Mouse (Mus musculus) MEL (cell line): ENCODE measurements at regions not wholly inside any gene's neighbourhood (a gene's known extent, or its start where the extent isn't known, plus 50 kb on each side); places are given as distances from the start of the nearest gene placed in this dataset.

Experiments used
- DNase-seq: peaks from one replicate; pipeline ENCODE4 v3.0.0; 2011; ENCODE audit warnings: low read depth, low spot score
- H3K27ac ChIP-seq: 2 replicates; pipeline ENCODE4 v1.5.1; 2012; ENCODE audit warnings: low read depth, mild to moderate bottlenecking, control low read depth, low read length, moderate library complexity; ENCODE audit not compliant: control insufficient read depth
- H3K27me3 ChIP-seq, 2 experiments: fragments of 150-350 bp in 1 of 2; sonication (generic) in 1 of 2; 2 replicates each; pipeline ENCODE4 v1.6.1; 2012; ENCODE audit warnings: low read length in 2 of 2, mild to moderate bottlenecking in 2 of 2, improper control_type of control experiment in 1 of 2, moderate library complexity in 1 of 2; ENCODE audit not compliant: insufficient read depth in 2 of 2, control insufficient read depth in 1 of 2
- H3K36me3 ChIP-seq, 2 experiments: 2 replicates each; pipeline ENCODE4 v1.6.1; 2012 to 2014; ENCODE audit warnings: low read length in 2 of 2, improper control_type of control experiment in 1 of 2, inconsistent platforms in 1 of 2, mild to moderate bottlenecking in 1 of 2; ENCODE audit not compliant: insufficient read depth in 2 of 2, control insufficient read depth in 1 of 2
- H3K4me1 ChIP-seq, 2 experiments: fragments of 150-350 bp in 1 of 2; sonication (generic) in 1 of 2; 2 replicates each; pipeline ENCODE4 v1.6.1; 2012; ENCODE audit warnings: low read length in 2 of 2, improper control_type of control experiment in 1 of 2, mild to moderate bottlenecking in 1 of 2; ENCODE audit not compliant: insufficient read depth in 2 of 2, control insufficient read depth in 1 of 2
- H3K4me3 ChIP-seq, 2 experiments: fragments of 150-350 bp in 1 of 2; sonication (generic) in 1 of 2; 2 replicates each; pipeline ENCODE4 v1.5.1; 2012; ENCODE audit warnings: low read depth in 2 of 2, low read length in 2 of 2, mild to moderate bottlenecking in 2 of 2, moderate library complexity in 2 of 2, control low read depth in 1 of 2, improper control_type of control experiment in 1 of 2; ENCODE audit not compliant: control insufficient read depth in 1 of 2, insufficient read depth in 1 of 2
- H3K79me2 ChIP-seq: 2 replicates; pipeline ENCODE4 v1.6.1; 2012; ENCODE audit warnings: mild to moderate bottlenecking, low read length, moderate library complexity; ENCODE audit not compliant: control insufficient read depth, poor library complexity, insufficient read depth
- H3K9ac ChIP-seq: 2 replicates; pipeline ENCODE4 v1.6.1; 2012; ENCODE audit warnings: low read depth, mild to moderate bottlenecking, control low read depth, low read length, moderate library complexity; ENCODE audit not compliant: control insufficient read depth, poor library complexity, severe bottlenecking
- H3K9me3 ChIP-seq: fragments of 150-350 bp; sonication (generic); replicated peaks from 2 replicates; pipeline ENCODE4 v1.6.1; 2012; ENCODE audit warnings: mild to moderate bottlenecking, low read length, improper control_type of control experiment, moderate library complexity; ENCODE audit not compliant: insufficient read depth
- BHLHE40 ChIP-seq: IDR thresholded peaks from 2 replicates; pipeline ENCODE4 v1.6.1; 2012; ENCODE audit warnings: low read depth, mild to moderate bottlenecking, inconsistent platforms, low read length, improper control_type of control experiment, borderline replicate concordance
- CHD2 ChIP-seq: IDR thresholded peaks from 2 replicates; pipeline ENCODE4 v1.6.1; 2011; ENCODE audit warnings: low read length, improper control_type of control experiment
- CTCF ChIP-seq, 3 experiments: IDR thresholded peaks in 2 of 3; conservative IDR thresholded peaks in 1 of 3; 2 replicates each; pipeline ENCODE4 v1.5.1; 2011 to 2012; ENCODE audit warnings: low read length in 3 of 3, low read depth in 2 of 3, mild to moderate bottlenecking in 2 of 3, improper control_type of control experiment in 1 of 3, inconsistent platforms in 1 of 3, mixed read lengths in 1 of 3, moderate library complexity in 1 of 3; ENCODE audit not compliant: control insufficient read depth in 1 of 3, insufficient read depth in 1 of 3, poor library complexity in 1 of 3, severe bottlenecking in 1 of 3
- ELF1 ChIP-seq: IDR thresholded peaks from 2 replicates; pipeline ENCODE4 v1.6.1; 2014; ENCODE audit warnings: low read depth, mild to moderate bottlenecking, inconsistent platforms, low read length, improper control_type of control experiment, moderate library complexity
- EP300 ChIP-seq, 2 experiments: IDR thresholded peaks; 2 replicates each; pipeline ENCODE4 v1.6.1; 2011; ENCODE audit warnings: improper control_type of control experiment in 2 of 2, low read length in 2 of 2, low read depth in 1 of 2, mild to moderate bottlenecking in 1 of 2
- ETS1 ChIP-seq: IDR thresholded peaks from 2 replicates; pipeline ENCODE4 v1.6.1; 2012; ENCODE audit warnings: low read depth, mild to moderate bottlenecking, inconsistent platforms, low read length, improper control_type of control experiment, moderate library complexity
- GATA1 ChIP-seq: IDR thresholded peaks from 2 replicates; pipeline ENCODE4 v1.6.1; 2011; ENCODE audit warnings: low read depth, low read length, improper control_type of control experiment
- KAT2A ChIP-seq: conservative IDR thresholded peaks from 2 replicates; pipeline ENCODE4 v1.6.1; 2012; ENCODE audit warnings: low read depth, low read length, improper control_type of control experiment, inconsistent platforms
- MAX ChIP-seq: IDR thresholded peaks from 2 replicates; pipeline ENCODE4 v1.6.1; 2011; ENCODE audit warnings: low read length, improper control_type of control experiment
- MEF2A ChIP-seq: IDR thresholded peaks from 2 replicates; pipeline ENCODE4 v1.6.1; 2014; ENCODE audit warnings: low read depth, mild to moderate bottlenecking, inconsistent platforms, low read length, improper control_type of control experiment; ENCODE audit not compliant: poor library complexity, insufficient replicate concordance, severe bottlenecking; ENCODE audit errors: extremely low read depth
- MYC ChIP-seq: IDR thresholded peaks from 2 replicates; pipeline ENCODE4 v1.6.1; 2011; ENCODE audit warnings: low read depth, mild to moderate bottlenecking, low read length, improper control_type of control experiment, moderate library complexity
- NELFE ChIP-seq: IDR thresholded peaks from 2 replicates; pipeline ENCODE4 v1.6.1; 2011; ENCODE audit warnings: low read depth, low read length, improper control_type of control experiment
- POLR2A ChIP-seq, 2 experiments: IDR thresholded peaks; 2 replicates each; pipeline ENCODE4 v1.6.1; 2011 to 2012; ENCODE audit warnings: low read length in 2 of 2, mild to moderate bottlenecking in 2 of 2, control low read depth in 1 of 2, improper control_type of control experiment in 1 of 2, low read depth in 1 of 2, moderate library complexity in 1 of 2; ENCODE audit not compliant: control insufficient read depth in 1 of 2, insufficient read depth in 1 of 2, poor library complexity in 1 of 2
- POLR2AphosphoS2 ChIP-seq: IDR thresholded peaks from 2 replicates; pipeline ENCODE4 v1.6.1; 2011; ENCODE audit warnings: low read length, improper control_type of control experiment
- POLR2AphosphoS5 ChIP-seq: IDR thresholded peaks from 2 replicates; pipeline ENCODE4 v1.6.1; 2012; ENCODE audit warnings: low read depth, borderline replicate concordance, mild to moderate bottlenecking, inconsistent platforms, low read length, moderate library complexity, mixed read lengths
- RAD21 ChIP-seq: IDR thresholded peaks from 2 replicates; pipeline ENCODE4 v1.6.1; 2011; ENCODE audit warnings: mild to moderate bottlenecking, low read depth, low read length, improper control_type of control experiment
- RCOR1 ChIP-seq: IDR thresholded peaks from 2 replicates; pipeline ENCODE4 v1.6.1; 2012; ENCODE audit warnings: low read depth, mild to moderate bottlenecking, inconsistent platforms, low read length, improper control_type of control experiment
- SIN3A ChIP-seq: IDR thresholded peaks from 2 replicates; pipeline ENCODE4 v1.6.1; 2012; ENCODE audit warnings: low read length, improper control_type of control experiment, inconsistent platforms
- SMC3 ChIP-seq: IDR thresholded peaks from 2 replicates; pipeline ENCODE4 v1.6.1; 2011; ENCODE audit warnings: low read depth, low read length, improper control_type of control experiment
- TAL1 ChIP-seq: IDR thresholded peaks from 2 replicates; pipeline ENCODE4 v1.6.1; 2012; ENCODE audit warnings: mild to moderate bottlenecking, inconsistent platforms, low read length, moderate library complexity, mixed read lengths
- TBP ChIP-seq: IDR thresholded peaks from 2 replicates; pipeline ENCODE4 v1.8.0; 2011; ENCODE audit warnings: low read depth, low read length, improper control_type of control experiment
- UBTF ChIP-seq: IDR thresholded peaks from 2 replicates; pipeline ENCODE4 v1.6.1; 2012; ENCODE audit warnings: low read depth, mild to moderate bottlenecking, inconsistent platforms, low read length, improper control_type of control experiment, moderate library complexity, borderline replicate concordance; ENCODE audit not compliant: insufficient read depth
- USF2 ChIP-seq, 2 experiments: IDR thresholded peaks; 2 replicates each; pipeline ENCODE4 v1.6.1; 2011 to 2012; ENCODE audit warnings: improper control_type of control experiment in 2 of 2, low read length in 2 of 2, borderline replicate concordance in 1 of 2, inconsistent platforms in 1 of 2, low read depth in 1 of 2, mild to moderate bottlenecking in 1 of 2; ENCODE audit not compliant: insufficient read depth in 1 of 2
- ZC3H11A ChIP-seq: IDR thresholded peaks from 2 replicates; pipeline ENCODE4 v1.6.1; 2012; ENCODE audit warnings: low read depth, mild to moderate bottlenecking, inconsistent platforms, low read length, improper control_type of control experiment
- ZKSCAN1 ChIP-seq: IDR thresholded peaks from 2 replicates; pipeline ENCODE4 v1.6.1; 2012; ENCODE audit warnings: low read depth, mild to moderate bottlenecking, inconsistent platforms, low read length, improper control_type of control experiment, moderate library complexity
- ZNF384 ChIP-seq: IDR thresholded peaks from 2 replicates; pipeline ENCODE4 v1.6.1; 2012; ENCODE audit warnings: low read depth, mild to moderate bottlenecking, inconsistent platforms, low read length, improper control_type of control experiment

- no peak for DNase-seq
- Histone ChIP-seq H3K4me3 (no peak overlapping the region), H3K9me3 (no peaks in the 10 kb centered on the region), H3K27me3 (no peaks in the 10 kb centered on the region), H3K27ac (no peak overlapping the region), H3K4me1 (no peaks in the 10 kb centered on the region), H3K36me3 (no peaks in the 10 kb centered on the region), H3K9ac (no peak overlapping the region), H3K79me2 (no peaks in the 10 kb centered on the region)
- TF ChIP-seq POLR2AphosphoS2 (no peak), ZC3H11A (no peak), CHD2 (no peak), POLR2A (IDR thresholded peaks at IDR 0.05; ENCODE audit: control insufficient read depth in 1 of 2, insufficient read depth in 1 of 2, low read depth in 1 of 2, low read length in 2 of 2, poor library complexity in 1 of 2) (no peak), POLR2AphosphoS5 (no peak), ZNF384 (no peak), TBP (no peak), UBTF (no peak), SIN3A (no peak), ZKSCAN1 (no peak), SMC3 (no peak), CTCF (IDR thresholded peaks at IDR 0.05 in 2 of 3, conservative IDR thresholded peaks at IDR 0.05 in 1 of 3; ENCODE audit: control insufficient read depth in 1 of 3, insufficient read depth in 1 of 3, low read depth in 2 of 3, low read length in 3 of 3, poor library complexity in 1 of 3, severe bottlenecking in 1 of 3) (no peak), NELFE (no peak), TAL1 (no peak), ETS1 (no peak), USF2 (IDR thresholded peaks at IDR 0.05; ENCODE audit: borderline replicate concordance in 1 of 2, insufficient read depth in 1 of 2, low read depth in 1 of 2, low read length in 2 of 2) (no peak), KAT2A (no peak), MAX (no peak), RCOR1 (no peak), MEF2A (no peak)
These were observed 172.7 kb upstream of the Cntnap5b start for GRCm38 (mm10) chr1:99599696-99600489.

GRCm38 (mm10) chr1:99605213-99605612 lies 167.4 kb upstream of the Cntnap5b start:
- no peak overlapping the region for H3K4me3 ChIP-seq
- no peaks in the 10 kb centered on the region for H3K36me3 ChIP-seq
- no peak overlapping the region for H3K9ac ChIP-seq
- TF ChIP-seq MEF2A (no peak), GATA1 (no peak), BHLHE40 (no peak), POLR2AphosphoS5 (no peak), ELF1 (no peak), USF2 (IDR thresholded peaks at IDR 0.05; ENCODE audit: borderline replicate concordance in 1 of 2, insufficient read depth in 1 of 2, low read depth in 1 of 2, low read length in 2 of 2) (no peak), ETS1 (no peak), MYC (no peak), RAD21 (no peak), SMC3 (no peak), TAL1 (no peak), EP300 (IDR thresholded peaks at IDR 0.05; ENCODE audit: low read depth in 1 of 2, low read length in 2 of 2) (no peak)
- H3K27me3 ChIP-seq, result no peaks in the 10 kb centered on the region
- no peak for DNase-seq
- no peaks in the 10 kb centered on the region; the same call in 1 of the 2 replicates for H3K9me3 ChIP-seq
- H3K79me2 ChIP-seq, result no peaks in the 10 kb centered on the region
- no peaks in the 10 kb centered on the region for H3K4me1 ChIP-seq
- no peak overlapping the region for H3K27ac ChIP-seq
